Mouse (Mus musculus): Measurements from ENCODE around the gene Brwd1. TPM values are rescaled to one million over a fixed set of nuclear protein-coding genes. Genes with fewer than 3 reads are reported as not detected.
"Not testable (repeated sequence)": the region's sequence is repeated elsewhere in the genome, so short reads cannot be mapped to it uniquely, and the experiment has no call there.

Gene Brwd1
- polyA plus RNA-seq, 1 experiment from 2014 or later = 208 TPM

GRCm38 (mm10) chr16:96004278-96004677 lies 78.0 kb downstream of the Brwd1 start:
- H3K4me2 ChIP-seq (ENCODE audit: low read length); H3K27ac ChIP-seq (ENCODE audit: low read depth, low read length); H3K4me3 ChIP-seq (ENCODE audit: low read length); H3K27me3 ChIP-seq (replicated peaks; ENCODE audit: control insufficient read depth, insufficient read depth, low read length); ATAC-seq; H3K4me1 ChIP-seq (ENCODE audit: control insufficient read depth, insufficient read depth, low read depth, low read length); H3K9ac ChIP-seq (ENCODE audit: low read depth, low read length); H3K9me3 ChIP-seq (ENCODE audit: control insufficient read depth, low read length): not testable (repeated sequence)
- WGBS = no CpG with 5 or more reads among the region's 10 CpGs
- H3K36me3 ChIP-seq (ENCODE audit: control insufficient read depth, insufficient read depth, low read length) = peaks cover 27% of the 10 kb centered on the region

- H3K9ac ChIP-seq (ENCODE audit: low read depth, low read length) = no peak overlapping the region
- no peaks in the 10 kb centered on the region for H3K9me3 ChIP-seq (ENCODE audit: control insufficient read depth, low read length)
- H3K4me3 ChIP-seq (ENCODE audit: low read length) = no peak overlapping the region
- H3K36me3 ChIP-seq (ENCODE audit: control insufficient read depth, insufficient read depth, low read length) = peaks cover 30% of the 10 kb centered on the region
- H3K27me3 ChIP-seq (replicated peaks; ENCODE audit: control insufficient read depth, insufficient read depth, low read length) = no peaks in the 10 kb centered on the region
- H3K4me2 ChIP-seq (ENCODE audit: low read length) = no peak overlapping the region
- no peak overlapping the region for H3K27ac ChIP-seq (ENCODE audit: low read depth, low read length)
- H3K4me1 ChIP-seq (ENCODE audit: control insufficient read depth, insufficient read depth, low read depth, low read length) = no peaks in the 10 kb centered on the region
- WGBS = 82% methylated on average over 5 of the region's 5 CpGs
- ATAC-seq = no peak
These were observed 83.0 kb downstream of the Brwd1 start for GRCm38 (mm10) chr16:95999291-95999690.

GRCm38 (mm10) chr16:95996156-95996555 lies 86.2 kb downstream of the Brwd1 start:
- no peaks in the 10 kb centered on the region for H3K27me3 ChIP-seq (replicated peaks; ENCODE audit: control insufficient read depth, insufficient read depth, low read length)
- H3K36me3 ChIP-seq (ENCODE audit: control insufficient read depth, insufficient read depth, low read length) = peaks cover 19% of the 10 kb centered on the region
- H3K27ac ChIP-seq (ENCODE audit: low read depth, low read length) = no peak overlapping the region
- no peak overlapping the region for H3K9ac ChIP-seq (ENCODE audit: low read depth, low read length)
- no peaks in the 10 kb centered on the region for H3K9me3 ChIP-seq (ENCODE audit: control insufficient read depth, low read length)
- no peak overlapping the region for H3K4me3 ChIP-seq (ENCODE audit: low read length)
- WGBS = 93% methylated on average over 7 of the region's 7 CpGs
- no peak for ATAC-seq
- H3K4me1 ChIP-seq (ENCODE audit: control insufficient read depth, insufficient read depth, low read depth, low read length) = peaks cover 6% of the 10 kb centered on the region
- no peak overlapping the region for H3K4me2 ChIP-seq (ENCODE audit: low read length)

- H3K27me3 ChIP-seq (replicated peaks; ENCODE audit: control insufficient read depth, insufficient read depth, low read length); H3K4me3 ChIP-seq (ENCODE audit: low read length); H3K4me2 ChIP-seq (ENCODE audit: low read length); ATAC-seq; H3K27ac ChIP-seq (ENCODE audit: low read depth, low read length); H3K9me3 ChIP-seq (ENCODE audit: control insufficient read depth, low read length); H3K9ac ChIP-seq (ENCODE audit: low read depth, low read length): not testable (repeated sequence)
- peaks cover 12% of the 10 kb centered on the region for H3K36me3 ChIP-seq (ENCODE audit: control insufficient read depth, insufficient read depth, low read length)
- WGBS = 88% methylated on average over 4 of the region's 4 CpGs
- H3K4me1 ChIP-seq (ENCODE audit: control insufficient read depth, insufficient read depth, low read depth, low read length) = peaks cover 10% of the 10 kb centered on the region
These were observed 87.8 kb downstream of the Brwd1 start for GRCm38 (mm10) chr16:95994576-95994975.

GRCm38 (mm10) chr16:95992596-95992995 lies 89.7 kb downstream of the Brwd1 start:
- Histone ChIP-seq H3K27ac (ENCODE audit: low read depth, low read length) (no peak overlapping the region), H3K9me3 (ENCODE audit: control insufficient read depth, low read length) (no peaks in the 10 kb centered on the region), H3K4me1 (ENCODE audit: control insufficient read depth, insufficient read depth, low read depth, low read length) (peaks cover 10% of the 10 kb centered on the region), H3K9ac (ENCODE audit: low read depth, low read length) (no peak overlapping the region), H3K36me3 (ENCODE audit: control insufficient read depth, insufficient read depth, low read length) (peaks cover 4% of the 10 kb centered on the region; the same call in 1 of the 2 replicates), H3K4me3 (ENCODE audit: low read length) (no peak overlapping the region), H3K4me2 (ENCODE audit: low read length) (no peak overlapping the region), H3K27me3 (replicated peaks; ENCODE audit: control insufficient read depth, insufficient read depth, low read length) (no peaks in the 10 kb centered on the region)
- ATAC-seq = no peak
- WGBS = 79% methylated on average over 5 of the region's 5 CpGs

GRCm38 (mm10) chr16:95991122-95991900 lies 91.0 kb downstream of the Brwd1 start:
- no peak; the same call in 1 of the 2 replicates for ATAC-seq
- 10% methylated on average over 10 of the region's 10 CpGs for WGBS

GRCm38 (mm10) chr16:95990462-95991121 lies 91.7 kb downstream of the Brwd1 start, which contains the start of gene Psmg1:
Gene Psmg1, minus strand, starts transcription at chr16:95990960.
- H3K36me3 ChIP-seq (ENCODE audit: control insufficient read depth, insufficient read depth, low read length) = peaks cover 6% of the 10 kb centered on the region; the same call in 1 of the 2 replicates
- WGBS = 0% methylated on average over 51 of the region's 62 CpGs

More at GRCm38 (mm10) chr16:95991122-95991900, 91.0 kb downstream of the Brwd1 start:
- Histone ChIP-seq H3K27ac (ENCODE audit: low read depth, low read length) (peak overlapping the region; percentile 82), H3K27me3 (replicated peaks; ENCODE audit: control insufficient read depth, insufficient read depth, low read length) (no peaks in the 10 kb centered on the region), H3K36me3 (ENCODE audit: control insufficient read depth, insufficient read depth, low read length) (peaks cover 6% of the 10 kb centered on the region; the same call in 1 of the 2 replicates), H3K9ac (ENCODE audit: low read depth, low read length) (peak overlapping the region; percentile 90), H3K4me1 (ENCODE audit: control insufficient read depth, insufficient read depth, low read depth, low read length) (peaks cover 10% of the 10 kb centered on the region), H3K4me3 (ENCODE audit: low read length) (peak overlapping the region; percentile 87), H3K9me3 (ENCODE audit: control insufficient read depth, low read length) (no peaks in the 10 kb centered on the region), H3K4me2 (ENCODE audit: low read length) (peak overlapping the region; percentile 58)

GRCm38 (mm10) chr16:95984911-95985310 lies 97.4 kb downstream of the Brwd1 start:
- ATAC-seq = no peak
- Histone ChIP-seq H3K27ac (ENCODE audit: low read depth, low read length) (no peak overlapping the region), H3K4me1 (ENCODE audit: control insufficient read depth, insufficient read depth, low read depth, low read length) (peaks cover 2% of the 10 kb centered on the region), H3K9me3 (ENCODE audit: control insufficient read depth, low read length) (no peaks in the 10 kb centered on the region), H3K27me3 (replicated peaks; ENCODE audit: control insufficient read depth, insufficient read depth, low read length) (no peaks in the 10 kb centered on the region), H3K4me3 (ENCODE audit: low read length) (no peak overlapping the region), H3K9ac (ENCODE audit: low read depth, low read length) (no peak overlapping the region), H3K4me2 (ENCODE audit: low read length) (no peak overlapping the region), H3K36me3 (ENCODE audit: control insufficient read depth, insufficient read depth, low read length) (peaks cover 10% of the 10 kb centered on the region; the same call in 1 of the 2 replicates)
- WGBS = 85% methylated on average over 5 of the region's 5 CpGs

More at GRCm38 (mm10) chr16:95990462-95991121, 91.7 kb downstream of the Brwd1 start, which contains the start of gene Psmg1:
- H3K4me1 ChIP-seq (ENCODE audit: control insufficient read depth, insufficient read depth, low read depth, low read length) = peaks cover 10% of the 10 kb centered on the region
- peak within 1 kb of the TSS; percentile 87 for H3K4me3 ChIP-seq (ENCODE audit: low read length)
- H3K27me3 ChIP-seq (replicated peaks; ENCODE audit: control insufficient read depth, insufficient read depth, low read length) = no peaks in the 10 kb centered on the region
- H3K4me2 ChIP-seq (ENCODE audit: low read length) = peak within 1 kb of the TSS; percentile 58
- peak within 1 kb of the TSS; percentile 91 for H3K27ac ChIP-seq (ENCODE audit: low read depth, low read length)
- no peaks in the 10 kb centered on the region for H3K9me3 ChIP-seq (ENCODE audit: control insufficient read depth, low read length)
- peak; percentile 93 for ATAC-seq
- peak within 1 kb of the TSS; percentile 90 for H3K9ac ChIP-seq (ENCODE audit: low read depth, low read length)

- Histone ChIP-seq H3K27me3 (replicated peaks; ENCODE audit: control insufficient read depth, insufficient read depth, low read length) (no peaks in the 10 kb centered on the region), H3K27ac (ENCODE audit: low read depth, low read length) (no peak overlapping the region), H3K9me3 (ENCODE audit: control insufficient read depth, low read length) (no peaks in the 10 kb centered on the region), H3K36me3 (ENCODE audit: control insufficient read depth, insufficient read depth, low read length) (peaks cover 12% of the 10 kb centered on the region), H3K4me3 (ENCODE audit: low read length) (no peak overlapping the region), H3K4me1 (ENCODE audit: control insufficient read depth, insufficient read depth, low read depth, low read length) (no peaks in the 10 kb centered on the region), H3K4me2 (ENCODE audit: low read length) (no peak overlapping the region), H3K9ac (ENCODE audit: low read depth, low read length) (no peak overlapping the region)
- ATAC-seq = no peak
- WGBS = 86% methylated on average over 7 of the region's 7 CpGs
These were observed 98.7 kb downstream of the Brwd1 start for GRCm38 (mm10) chr16:95983601-95984000.
